Mouse (Mus musculus) liver, postnatal 0 days (tissue): ENCODE measurements around the gene AI661453. TPM values are rescaled to one million over a fixed set of nuclear protein-coding genes. Genes with fewer than 3 reads are reported as not detected.
A peak's percentile ranks its signal among the peaks of the same experiment; 100 is the strongest.

ENCODE experiments used
- ATAC-seq: fragments of 200-750 bp; cut with Nextera tagmentation; 2 replicates; pipeline ENCODE4 v1.8.0; 2017; ENCODE audit warnings: mild to moderate bottlenecking, moderate library complexity
- DNase-seq: peaks from one replicate; pipeline ENCODE4 v3.0.0-alpha.2; 2016
- H3K27ac ChIP-seq: fragments of 300-500 bp; sonication (generic); 2 replicates; pipeline ENCODE4 v1.5.1; 2014; ENCODE audit warnings: antibody characterized with exemption, moderate library complexity, mild to moderate bottlenecking, low read depth
- H3K27me3 ChIP-seq: fragments of 300-500 bp; sonication (generic); 2 replicates; pipeline ENCODE4 v1.6.1; 2014; ENCODE audit warnings: low read length, control low read depth, mixed read lengths; ENCODE audit not compliant: insufficient read depth
- H3K36me3 ChIP-seq: fragments of 300-500 bp; sonication (generic); replicated peaks from 2 replicates; pipeline ENCODE4 v1.6.1; 2014; ENCODE audit warnings: mild to moderate bottlenecking, control low read depth, low read length, moderate library complexity, mixed read lengths; ENCODE audit not compliant: insufficient read depth
- H3K4me1 ChIP-seq: fragments of 300-500 bp; sonication (generic); 2 replicates; pipeline ENCODE4 v1.6.1; 2014; ENCODE audit warnings: antibody characterized with exemption, mild to moderate bottlenecking, control low read depth; ENCODE audit not compliant: insufficient read depth
- H3K4me2 ChIP-seq: fragments of 300-500 bp; sonication (generic); 2 replicates; pipeline ENCODE4 v1.6.1; 2014; ENCODE audit warnings: low read depth, mild to moderate bottlenecking, low read length, moderate library complexity, mixed read lengths
- H3K4me3 ChIP-seq: fragments of 300-500 bp; sonication (generic); 2 replicates; pipeline ENCODE4 v1.5.1; 2014; ENCODE audit warnings: low read depth, low read length
- H3K9ac ChIP-seq: fragments of 300-500 bp; sonication (generic); replicated peaks from 2 replicates; pipeline ENCODE4 v1.6.1; 2014; ENCODE audit warnings: mild to moderate bottlenecking, moderate library complexity
- H3K9me3 ChIP-seq: fragments of 300-500 bp; sonication (generic); 2 replicates; pipeline ENCODE4 v1.6.1; 2016; ENCODE audit warnings: mild to moderate bottlenecking, control low read depth, low read length, mixed read lengths
- CTCF ChIP-seq: sonication (generic); IDR thresholded peaks from 2 replicates; pipeline ENCODE4 v1.5.1; 2016; ENCODE audit warnings: antibody characterized with exemption, low read depth
- EP300 ChIP-seq: IDR thresholded peaks from 2 replicates; pipeline ENCODE4 v1.6.1; 2016; ENCODE audit warnings: antibody characterized with exemption, low read depth, mild to moderate bottlenecking
- WGBS: fragments of 180-500 bp; shearing (Covaris S2); extraction: QIAGEN DNeasy Blood & Tissue Kit; methylation state at CpG from one replicate; pipeline ENCODE4 v1.1.7; 2014; ENCODE audit not compliant: insufficient replicate concordance; 5-methylcytosine and 5-hydroxymethylcytosine counted together
- polyA plus RNA-seq: library from polyadenylated mRNA; unstranded; fragments of >200 nt; fragmentation: Nextera tagmentation; extraction: Ambion mirVana; gene quantifications from 2 replicates; pipeline ENCODE4 v1.2.1, GENCODE M21; 2015

AI661453 gene
- polyA plus RNA-seq, 1 experiment from 2014 or later, result 1.0 TPM

- Histone ChIP-seq H3K4me3 (no peak overlapping the region), H3K27me3 (no peaks in the 10 kb centered on the region), H3K9ac (no peak overlapping the region), H3K9me3 (no peaks in the 10 kb centered on the region), H3K36me3 (peaks cover 12% of the 10 kb centered on the region), H3K4me2 (no peak overlapping the region), H3K27ac (peak overlapping the region; percentile 7), H3K4me1 (peaks cover 17% of the 10 kb centered on the region)
- TF ChIP-seq EP300 (no peak), CTCF (no peak)
- no peak for DNase-seq
- ATAC-seq, result peak; percentile 57
- 8% methylated on average over 1 of the region's 1 CpGs for WGBS
Observed at GRCm38 (mm10) chr17:47484241-47484921, 48.0 kb downstream of the AI661453 start.

GRCm38 (mm10) chr17:47484993-47485392 is 48.6 kb downstream of the AI661453 start:
- H3K4me3 ChIP-seq, result no peak overlapping the region
- TF ChIP-seq CTCF (no peak), EP300 (no peak)
- ATAC-seq, result peak; percentile 33
- H3K9ac ChIP-seq, result no peak overlapping the region
- H3K4me1 ChIP-seq, result peaks cover 17% of the 10 kb centered on the region
- peaks cover 18% of the 10 kb centered on the region for H3K36me3 ChIP-seq
- peak overlapping the region; percentile 7 for H3K27ac ChIP-seq
- no peaks in the 10 kb centered on the region for H3K9me3 ChIP-seq
- no peak overlapping the region for H3K4me2 ChIP-seq
- 16% methylated on average over 3 of the region's 3 CpGs for WGBS
- H3K27me3 ChIP-seq, result no peaks in the 10 kb centered on the region
- no peak for DNase-seq

GRCm38 (mm10) chr17:47485791-47486190 is 49.4 kb downstream of the AI661453 start:
- Histone ChIP-seq H3K4me1 (peaks cover 17% of the 10 kb centered on the region), H3K4me2 (no peak overlapping the region)
- WGBS, result 62% methylated on average over 3 of the region's 3 CpGs

GRCm38 (mm10) chr17:47490791-47491190 is 54.4 kb downstream of the AI661453 start:
- DNase-seq (no peak), ATAC-seq (0 out of 2 replicates have a peak, but pooled peaks have one; percentile 4)
- Histone ChIP-seq H3K9me3 (no peaks in the 10 kb centered on the region), H3K4me2 (no peak overlapping the region), H3K27me3 (no peaks in the 10 kb centered on the region), H3K27ac (no peak overlapping the region), H3K36me3 (peaks cover 68% of the 10 kb centered on the region), H3K9ac (no peak overlapping the region), H3K4me3 (no peak overlapping the region), H3K4me1 (peaks cover 5% of the 10 kb centered on the region; the same call in 1 of the 2 replicates)
- WGBS, result 78% methylated on average over 9 of the region's 9 CpGs
- TF ChIP-seq EP300, result no peak
- peak; percentile 39 for TF ChIP-seq CTCF

More at GRCm38 (mm10) chr17:47485791-47486190, 49.4 kb downstream of the AI661453 start:
- TF ChIP-seq CTCF (no peak), EP300 (no peak)
- peaks cover 26% of the 10 kb centered on the region for H3K36me3 ChIP-seq
- no peaks in the 10 kb centered on the region for H3K9me3 ChIP-seq
- peak; percentile 54 for DNase-seq
- no peak overlapping the region for H3K27ac ChIP-seq
- no peaks in the 10 kb centered on the region for H3K27me3 ChIP-seq
- peak overlapping the region; percentile 12; the same call in 1 of the 2 replicates for H3K9ac ChIP-seq
- no peak for ATAC-seq
- H3K4me3 ChIP-seq, result no peak overlapping the region

GRCm38 (mm10) chr17:47492731-47493130 is 56.3 kb downstream of the AI661453 start:
- 82% methylated on average over 6 of the region's 6 CpGs for WGBS
- Histone ChIP-seq H3K27ac (no peak overlapping the region), H3K36me3 (peaks cover 83% of the 10 kb centered on the region)

GRCm38 (mm10) chr17:47493653-47494052 is 57.2 kb downstream of the AI661453 start:
- no peak overlapping the region for H3K9ac ChIP-seq
- no peaks in the 10 kb centered on the region for H3K27me3 ChIP-seq
- peaks cover 86% of the 10 kb centered on the region for H3K36me3 ChIP-seq
- peaks cover 3% of the 10 kb centered on the region; the same call in 1 of the 2 replicates for H3K4me1 ChIP-seq
- DNase-seq (no peak), ATAC-seq (no peak)
- no peak overlapping the region for H3K27ac ChIP-seq
- H3K4me2 ChIP-seq, result no peak overlapping the region
- no peaks in the 10 kb centered on the region for H3K9me3 ChIP-seq
- 77% methylated on average over 6 of the region's 6 CpGs for WGBS
- TF ChIP-seq EP300 (no peak), CTCF (no peak)
- H3K4me3 ChIP-seq, result no peak overlapping the region

More at GRCm38 (mm10) chr17:47492731-47493130, 56.3 kb downstream of the AI661453 start:
- Histone ChIP-seq H3K4me1 (peaks cover 3% of the 10 kb centered on the region; the same call in 1 of the 2 replicates), H3K4me3 (no peak overlapping the region), H3K4me2 (no peak overlapping the region), H3K9me3 (no peaks in the 10 kb centered on the region), H3K27me3 (no peaks in the 10 kb centered on the region), H3K9ac (no peak overlapping the region)
- DNase-seq, result no peak
- ATAC-seq, result no peak
- TF ChIP-seq CTCF, result no peak
- TF ChIP-seq EP300, result no peak
